Mouse (Mus musculus) thymus, postnatal 4 days (tissue): ENCODE measurements around the gene B230219D22Rik.
"Not testable (repeated sequence)": the region's sequence is repeated elsewhere in the genome, so short reads cannot be mapped to it uniquely, and the experiment has no call there.

Experiments
- DNase-seq: peaks from one replicate; pipeline ENCODE4 v3.0.0; 2021

The B230219D22Rik gene

GRCm38 (mm10) chr13:55692535-55693242 is at the start of gene B230219D22Rik:
TSS of gene B230219D22Rik (plus strand) at chr13:55693124.
- DNase-seq: peak; percentile 93

- peak; percentile 82 for DNase-seq
Observed at GRCm38 (mm10) chr13:55644525-55644924, 48.4 kb upstream of the B230219D22Rik start.

GRCm38 (mm10) chr13:55650098-55650497 is 42.8 kb upstream of the B230219D22Rik start:
- DNase-seq: no peak

GRCm38 (mm10) chr13:55650980-55651379 is 41.9 kb upstream of the B230219D22Rik start:
- no peak for DNase-seq

- peak; percentile 82 for DNase-seq
Observed at GRCm38 (mm10) chr13:55668550-55668949, 24.4 kb upstream of the B230219D22Rik start.

GRCm38 (mm10) chr13:55672711-55673110 is 20.2 kb upstream of the B230219D22Rik start:
- no peak for DNase-seq

- DNase-seq: no peak
Observed at GRCm38 (mm10) chr13:55677364-55677763, 15.6 kb upstream of the B230219D22Rik start.

- no peak for DNase-seq
Observed at GRCm38 (mm10) chr13:55682201-55682600, 10.7 kb upstream of the B230219D22Rik start.

DNA sequence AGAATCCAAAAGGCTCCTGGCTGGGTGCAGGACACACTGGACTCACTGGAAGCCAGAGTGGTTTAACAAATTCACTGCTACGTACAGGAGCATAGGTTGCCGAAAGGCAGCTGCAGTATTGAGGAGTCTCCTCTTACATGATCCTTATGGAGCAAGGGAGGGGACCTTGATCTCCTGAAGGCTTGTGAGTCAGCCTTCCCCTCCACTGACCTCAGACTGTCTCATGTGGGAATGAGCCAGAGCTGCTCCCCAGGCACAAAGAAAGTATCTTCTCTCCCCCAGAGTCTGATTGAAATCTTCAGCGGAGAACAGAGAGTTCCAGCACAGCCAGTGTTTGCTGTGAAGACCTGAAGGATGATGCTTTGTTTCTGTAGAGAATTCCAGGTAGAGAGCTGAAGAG is 9.3 kb upstream of the B230219D22Rik start:
- DNase-seq: no peak

GRCm38 (mm10) chr13:55686107-55686633 is 6.8 kb upstream of the B230219D22Rik start:
- DNase-seq: no peak

DNA sequence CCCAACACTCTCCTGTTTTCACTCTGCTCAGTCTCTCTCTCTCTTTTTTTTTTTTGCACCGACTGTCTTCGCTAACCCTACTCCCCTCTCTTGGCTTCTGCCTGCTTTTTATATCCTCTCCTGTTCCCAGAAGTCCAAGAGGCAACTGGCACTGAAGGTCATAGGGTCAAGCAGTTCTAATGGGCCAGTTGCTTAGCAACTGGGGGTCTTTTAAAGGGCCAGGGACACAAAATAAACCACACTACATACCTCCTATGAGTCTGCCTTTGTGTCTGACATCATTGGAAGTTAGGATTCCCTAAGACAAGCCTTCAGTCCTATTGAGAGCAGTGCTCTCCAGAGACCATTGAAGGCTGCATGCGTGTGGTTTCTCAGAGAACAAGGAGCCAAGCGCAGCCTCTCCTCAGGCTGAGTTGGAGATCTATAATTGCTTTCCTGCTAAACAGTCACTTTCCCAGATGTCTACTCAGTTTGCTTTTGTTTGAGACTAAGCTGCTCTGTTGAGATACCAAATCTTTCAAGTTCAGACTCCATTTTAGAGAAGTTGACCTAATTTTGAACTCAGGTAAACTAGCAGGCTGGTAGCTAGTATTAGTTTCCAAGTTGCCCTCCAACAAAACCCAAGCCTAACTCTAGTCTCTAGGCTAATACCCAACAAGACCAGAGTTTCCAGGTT is 4.9 kb upstream of the B230219D22Rik start:
- no peak for DNase-seq

- peak; percentile 81 for DNase-seq
Observed at GRCm38 (mm10) chr13:55693243-55693721, 358 bp downstream of the B230219D22Rik start.

GRCm38 (mm10) chr13:55694110-55694509 is 1.2 kb downstream of the B230219D22Rik start:
- DNase-seq: no peak

- DNase-seq: not testable (repeated sequence)
Observed at GRCm38 (mm10) chr13:55695989-55696388, 3.1 kb downstream of the B230219D22Rik start.

DNA sequence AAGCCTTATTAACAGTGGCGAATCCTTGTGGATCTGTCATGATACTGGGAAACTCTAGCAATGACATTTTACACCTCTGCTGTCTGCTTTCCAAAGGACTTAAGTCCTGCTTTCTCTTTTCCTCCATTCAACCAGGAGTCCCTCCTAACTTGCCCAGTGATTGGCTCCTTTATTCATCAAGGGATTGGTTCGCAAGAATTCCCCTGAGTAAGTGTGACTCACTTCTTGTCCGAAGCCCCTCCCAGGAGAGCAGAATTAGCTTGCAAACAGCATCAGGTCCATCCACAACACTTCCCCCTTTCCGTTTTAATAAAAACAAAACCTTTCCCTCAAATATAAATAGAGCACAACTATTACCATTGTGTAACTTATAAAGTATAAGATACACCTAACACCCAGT is 11.4 kb downstream of the B230219D22Rik start:
- no peak for DNase-seq

- DNase-seq: no peak
Observed at GRCm38 (mm10) chr13:55712846-55713245, 19.9 kb downstream of the B230219D22Rik start.

GRCm38 (mm10) chr13:55714501-55715166 is 21.7 kb downstream of the B230219D22Rik start, which contains the start of gene Txndc15:
TSS of gene Txndc15 (plus strand) at chr13:55714650.
- peak; percentile 93 for DNase-seq

GRCm38 (mm10) chr13:55715167-55715512 is 22.2 kb downstream of the B230219D22Rik start:
- DNase-seq: no peak

DNA sequence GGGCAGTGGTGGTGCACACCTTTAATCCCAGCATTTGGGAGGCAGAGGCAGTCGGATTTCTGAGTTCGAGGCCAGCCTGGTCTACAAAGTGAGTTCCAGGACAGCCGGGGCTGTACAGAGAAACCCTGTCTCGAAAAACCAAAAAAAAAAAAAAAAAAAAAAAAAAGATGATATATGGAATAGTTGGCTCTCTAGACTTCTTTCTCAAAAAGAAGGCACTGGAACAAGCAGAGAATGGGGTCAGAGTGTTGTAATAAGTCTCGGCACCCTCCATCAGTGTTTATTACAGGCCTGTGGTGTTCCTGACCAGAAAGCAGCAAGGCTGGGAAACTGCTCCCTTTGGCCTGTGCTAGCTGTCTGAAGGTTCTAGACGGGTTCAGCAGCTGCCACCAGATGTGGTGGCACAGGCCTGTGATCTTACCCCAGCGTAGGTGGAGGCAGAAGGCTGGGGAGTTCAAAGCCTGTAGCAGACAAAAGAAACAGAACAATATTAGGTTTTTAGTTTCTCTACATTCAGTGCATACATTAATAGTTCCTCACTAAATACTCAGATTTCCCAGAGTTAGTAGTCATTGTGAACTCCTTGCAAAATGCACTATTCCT is 23.1 kb downstream of the B230219D22Rik start:
- DNase-seq: peak; percentile 58

DNA sequence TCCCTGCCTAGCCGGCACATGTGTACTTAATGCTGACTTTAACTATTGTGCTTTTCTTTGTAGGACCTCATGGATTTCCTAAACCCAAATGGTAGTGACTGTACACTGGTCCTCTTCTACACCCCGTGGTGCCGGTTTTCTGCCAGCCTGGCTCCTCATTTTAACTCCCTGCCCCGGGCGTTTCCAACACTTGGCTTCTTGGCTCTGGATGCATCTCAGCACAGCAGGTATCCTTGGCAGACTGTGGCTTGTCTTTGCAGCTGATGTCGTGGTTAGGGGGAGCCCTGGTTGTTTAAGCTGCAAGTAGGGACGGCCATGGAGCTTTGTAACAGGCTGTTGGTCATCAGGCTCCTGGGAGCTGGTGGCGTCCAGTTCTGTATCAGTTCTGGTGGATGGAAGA is 28.6 kb downstream of the B230219D22Rik start:
- no peak for DNase-seq

DNA sequence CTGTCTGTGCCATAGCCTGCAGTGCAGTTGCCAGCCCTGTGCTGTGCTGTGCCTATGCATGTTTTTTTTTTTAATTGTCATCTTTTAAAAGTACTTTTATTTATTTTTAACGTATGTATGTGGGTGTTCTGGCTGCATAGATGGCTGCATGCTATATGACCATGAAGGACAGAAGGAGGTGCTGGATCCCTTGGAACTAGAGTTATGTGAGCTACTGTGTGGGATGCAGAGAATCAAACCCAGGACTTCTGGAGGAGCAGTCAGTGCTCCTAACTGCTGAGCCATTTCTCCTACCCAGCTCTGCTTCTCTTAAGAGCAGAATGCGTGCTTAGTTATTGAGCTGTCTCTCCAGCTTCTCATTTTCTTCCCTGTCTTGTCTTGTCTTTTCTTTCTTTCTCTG is 29.1 kb downstream of the B230219D22Rik start:
- no peak for DNase-seq

DNA sequence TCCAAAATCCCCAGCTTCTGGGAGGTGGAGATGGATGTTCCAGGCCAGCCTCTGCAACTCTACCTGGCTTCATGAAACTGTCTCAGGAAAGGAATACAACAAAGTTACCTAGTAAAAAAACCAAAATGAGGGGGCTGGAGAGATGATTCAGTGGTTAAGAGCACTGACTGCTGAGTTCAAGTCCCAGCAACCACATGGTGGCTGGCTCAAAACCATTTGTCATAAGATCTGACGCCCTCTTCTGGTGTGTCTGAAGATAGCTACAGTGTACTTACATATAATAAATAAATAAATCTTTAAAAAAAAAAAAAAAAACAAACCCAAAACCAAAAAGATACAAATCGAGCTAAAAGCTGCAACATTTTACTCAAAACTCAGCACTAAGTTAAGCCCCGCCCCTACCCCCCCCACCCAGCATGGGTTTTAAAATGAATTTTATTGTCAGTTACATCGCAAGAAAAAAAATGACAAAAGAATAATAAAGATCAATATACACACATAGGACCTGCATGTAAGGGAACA is 33.7 kb downstream of the B230219D22Rik start:
- no peak for DNase-seq
